Mouse (Mus musculus) frontal cortex, postnatal 36 days (tissue): ENCODE data around the gene Tmem140.

Source experiments
- DNase-seq, 2 experiments: peaks; one replicate each; pipeline ENCODE4 v3.0.0; 2022; ENCODE audit warnings: low spot score in 2 of 2

The Tmem140 gene

GRCm38 (mm10) chr6:34875966-34876834 lies 13.3 kb downstream of the Tmem140 start:
- no peak for DNase-seq

GRCm38 (mm10) chr6:34876835-34877156 lies 13.8 kb downstream of the Tmem140 start:
- DNase-seq: no peak

- DNase-seq: peak; percentile 87 to 90
Observed at GRCm38 (mm10) chr6:34877509-34878321, 14.8 kb downstream of the Tmem140 start, which contains the start of gene Cyren. TSS of gene Cyren (minus strand) at chr6:34878060.

- no peak for DNase-seq
Observed at GRCm38 (mm10) chr6:34879101-34879740, 16.3 kb downstream of the Tmem140 start.

GRCm38 (mm10) chr6:34879911-34880475 lies 17.0 kb downstream of the Tmem140 start:
- DNase-seq: peak; percentile 51 to 79

- DNase-seq: no peak
Observed at GRCm38 (mm10) chr6:34884724-34885123, 21.8 kb downstream of the Tmem140 start.

GRCm38 (mm10) chr6:34887131-34887850 lies 24.3 kb downstream of the Tmem140 start:
- no peak for DNase-seq

GRCm38 (mm10) chr6:34889185-34889584 lies 26.2 kb downstream of the Tmem140 start:
- no peak for DNase-seq

- no peak for DNase-seq
Observed at GRCm38 (mm10) chr6:34895569-34895968, 32.6 kb downstream of the Tmem140 start.

- no peak for DNase-seq
Observed at GRCm38 (mm10) chr6:34896168-34896780, 33.3 kb downstream of the Tmem140 start.

- DNase-seq: no peak
Observed at GRCm38 (mm10) chr6:34899127-34899526, 36.2 kb downstream of the Tmem140 start.

- no peak for DNase-seq
Observed at GRCm38 (mm10) chr6:34900990-34901389, 38.0 kb downstream of the Tmem140 start.

- no peak for DNase-seq
Observed at GRCm38 (mm10) chr6:34901911-34902444, 39.0 kb downstream of the Tmem140 start.

GRCm38 (mm10) chr6:34902578-34902977 lies 39.6 kb downstream of the Tmem140 start:
- DNase-seq: no peak

- DNase-seq: no peak
Observed at GRCm38 (mm10) chr6:34903441-34903840, 40.5 kb downstream of the Tmem140 start.

GRCm38 (mm10) chr6:34903851-34904250 lies 40.9 kb downstream of the Tmem140 start:
- DNase-seq: no peak

GRCm38 (mm10) chr6:34904361-34904760 lies 41.4 kb downstream of the Tmem140 start:
- DNase-seq: no peak

- DNase-seq: no peak
Observed at GRCm38 (mm10) chr6:34906125-34906524, 43.2 kb downstream of the Tmem140 start.

GRCm38 (mm10) chr6:34906661-34907060 lies 43.7 kb downstream of the Tmem140 start:
- DNase-seq: peak in 1 of 2 experiments; percentile 17

GRCm38 (mm10) chr6:34907121-34907614 lies 44.2 kb downstream of the Tmem140 start:
- DNase-seq: no peak
